Mouse (Mus musculus): ENCODE data around the gene Rnf126. TPM values are rescaled to one million over a fixed set of nuclear protein-coding genes. Genes with fewer than 3 reads are reported as not detected.
A peak's percentile ranks its signal among the peaks of the same experiment; 100 is the strongest.

The Rnf126 gene
- 87.8 and 88.1 TPM in 2 replicates for polyA plus RNA-seq (2015; fragmentation: Nextera tagmentation; extraction: Ambion mirVana)

GRCm38 (mm10) chr10:79766508-79767325 is at the start of gene Rnf126:
Gene Rnf126, minus strand, starts transcription at chr10:79766952.
- H3K4me3 ChIP-seq (replicated peaks): peak within 1 kb of the TSS; percentile 91
- peaks cover 35% of the 10 kb centered on the region for H3K4me1 ChIP-seq
- peak within 1 kb of the TSS; percentile 94 for H3K9ac ChIP-seq
- peak within 1 kb of the TSS; percentile 95 for H3K27ac ChIP-seq
- H3K4me2 ChIP-seq: peak within 1 kb of the TSS; percentile 80
- H3K27me3 ChIP-seq (replicated peaks): no peaks in the 10 kb centered on the region
- under 1% methylated on average over 92 of the region's 101 CpGs for WGBS
- H3K9me3 ChIP-seq: no peaks in the 10 kb centered on the region
- ATAC-seq (ENCODE audit: insufficient read depth, low FRiP score, low read depth): peak; percentile 91
- peaks cover 5% of the 10 kb centered on the region for H3K36me3 ChIP-seq

DNA sequence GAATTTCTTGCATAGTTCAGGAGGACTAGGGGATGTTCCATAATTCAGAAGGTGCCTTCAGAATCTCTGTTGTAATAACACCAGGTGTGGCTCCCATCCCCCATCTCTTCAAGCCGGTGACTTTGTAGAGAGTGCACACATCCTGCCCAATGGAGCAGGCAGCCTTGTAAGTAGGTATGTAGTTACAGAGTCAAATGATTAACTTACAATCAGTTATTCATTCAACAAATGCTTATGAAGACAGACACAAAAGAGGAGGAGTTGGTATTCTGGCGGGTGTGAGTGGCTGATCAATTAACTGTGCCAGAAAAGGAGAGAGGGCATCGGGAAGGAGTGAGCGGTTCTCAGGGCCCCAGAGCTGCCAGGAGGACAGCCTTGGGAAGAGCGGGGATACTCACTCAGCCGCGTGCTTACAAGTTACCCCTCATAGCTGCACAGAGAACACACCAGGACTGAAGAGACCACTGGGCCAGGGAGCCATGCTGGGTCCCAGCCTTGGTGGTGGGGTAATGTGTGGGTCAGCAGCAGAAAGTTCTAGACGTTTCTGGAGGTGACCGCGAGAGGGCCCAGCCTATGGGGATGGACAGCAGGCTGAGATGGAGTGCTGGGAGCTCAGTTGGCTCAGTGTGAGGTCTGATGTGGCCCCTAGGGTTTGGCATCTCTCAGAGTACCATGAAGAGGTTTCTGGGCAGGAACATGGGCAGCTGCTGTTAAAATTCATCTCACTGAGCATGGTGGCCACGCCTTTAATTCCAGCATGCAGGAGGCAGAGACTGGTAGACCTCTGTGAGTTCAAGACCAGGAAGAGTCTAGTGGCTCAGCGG is 49.1 kb upstream of the Rnf126 start:
- peaks cover 15% of the 10 kb centered on the region; the same call in 1 of the 2 replicates for H3K4me1 ChIP-seq
- ATAC-seq (ENCODE audit: insufficient read depth, low FRiP score, low read depth): no peak
- H3K4me3 ChIP-seq (replicated peaks): no peak overlapping the region
- no peak overlapping the region for H3K27ac ChIP-seq
- no peak overlapping the region for H3K9ac ChIP-seq
- 87% methylated on average over 12 of the region's 12 CpGs for WGBS
- peaks cover 13% of the 10 kb centered on the region for H3K36me3 ChIP-seq
- H3K4me2 ChIP-seq: no peak overlapping the region
- no peaks in the 10 kb centered on the region for H3K27me3 ChIP-seq (replicated peaks)
- no peaks in the 10 kb centered on the region for H3K9me3 ChIP-seq

DNA sequence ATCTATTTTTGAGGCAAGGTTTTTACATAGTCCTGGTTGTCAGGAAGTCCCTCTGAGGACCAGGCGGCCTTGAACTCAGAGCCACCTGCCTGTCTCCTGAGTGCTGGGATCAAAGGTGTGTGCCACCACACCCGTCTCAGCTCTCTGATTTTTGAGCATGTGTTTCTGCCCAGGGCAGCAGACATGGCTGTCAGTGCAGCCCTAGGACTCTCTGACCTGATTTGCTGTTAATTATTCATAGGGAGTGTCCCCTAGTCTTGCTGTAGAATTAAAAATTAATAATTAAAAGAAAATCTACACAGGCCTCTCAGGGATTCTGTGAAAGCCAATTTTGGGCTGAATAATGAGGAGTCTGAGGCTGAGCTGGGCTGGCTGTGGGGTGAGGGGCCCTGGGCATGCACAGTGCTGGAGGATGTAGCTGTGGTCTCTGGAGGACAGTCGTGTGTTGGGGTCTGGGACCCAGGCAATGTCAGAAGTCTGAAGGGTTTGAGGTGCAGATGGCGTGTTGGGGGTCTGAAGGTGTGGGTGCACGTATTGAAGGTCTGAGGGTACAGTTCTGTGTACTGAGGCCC is 47.6 kb upstream of the Rnf126 start:
- no peak overlapping the region for H3K9ac ChIP-seq
- no peaks in the 10 kb centered on the region for H3K9me3 ChIP-seq
- H3K27me3 ChIP-seq (replicated peaks): no peaks in the 10 kb centered on the region
- peaks cover 11% of the 10 kb centered on the region for H3K36me3 ChIP-seq
- H3K27ac ChIP-seq: no peak overlapping the region
- ATAC-seq (ENCODE audit: insufficient read depth, low FRiP score, low read depth): no peak
- 76% methylated on average over 5 of the region's 5 CpGs for WGBS
- no peak overlapping the region for H3K4me3 ChIP-seq (replicated peaks)
- 0 out of 2 replicates have a peak, but pooled peaks cover 4% of the 10 kb centered on the region for H3K4me1 ChIP-seq
- no peak overlapping the region for H3K4me2 ChIP-seq

DNA sequence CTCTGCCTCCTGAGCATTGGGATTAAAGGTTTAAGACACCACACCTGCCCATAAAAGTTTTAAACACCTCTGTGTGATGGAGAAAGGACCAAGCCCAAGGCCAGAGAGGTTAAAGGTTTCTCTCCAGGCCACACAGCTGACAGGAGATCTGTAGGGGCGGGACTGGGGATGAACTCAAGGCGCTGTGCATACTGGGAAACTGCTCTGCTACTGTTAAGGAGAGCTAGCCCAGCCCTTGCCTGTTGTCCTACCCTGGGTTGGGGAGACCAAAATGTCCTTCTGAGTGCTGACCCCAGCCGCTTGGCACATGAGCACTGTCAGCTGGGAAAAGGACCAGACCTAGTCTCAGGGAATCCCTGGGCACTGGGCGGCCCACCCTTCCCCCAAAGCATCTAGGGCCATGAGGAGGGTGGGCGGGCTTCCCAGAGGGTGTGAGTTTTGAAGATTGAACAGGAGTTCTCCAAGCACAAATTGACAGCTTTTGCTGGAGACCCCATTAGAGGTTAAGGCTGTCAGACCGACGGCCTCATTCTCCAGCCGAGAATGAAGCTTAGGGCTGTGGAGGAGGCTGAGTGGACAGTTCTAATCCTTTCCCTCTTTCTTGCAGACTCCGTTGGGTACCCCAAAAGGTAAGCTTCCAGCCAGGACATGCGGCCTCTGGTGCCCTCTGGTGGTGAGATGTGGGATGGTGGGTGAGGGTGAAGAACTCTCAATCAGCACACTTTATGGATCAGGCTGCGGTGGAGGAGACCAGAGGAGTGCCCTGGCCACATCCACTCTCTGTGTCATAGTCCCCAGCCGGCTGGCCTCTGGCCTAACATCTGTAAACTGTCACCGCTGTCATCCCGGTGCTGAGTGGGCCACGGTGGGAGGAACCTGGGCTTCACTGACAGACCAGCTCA is 45.2 kb upstream of the Rnf126 start:
- peak; percentile 44; the same call in 1 of the 2 replicates for ATAC-seq (ENCODE audit: insufficient read depth, low FRiP score, low read depth)
- H3K4me1 ChIP-seq: 0 out of 2 replicates have a peak, but pooled peaks cover 4% of the 10 kb centered on the region
- 30% methylated on average over 15 of the region's 15 CpGs for WGBS
- no peaks in the 10 kb centered on the region for H3K27me3 ChIP-seq (replicated peaks)
- no peak overlapping the region for H3K4me3 ChIP-seq (replicated peaks)
- no peaks in the 10 kb centered on the region for H3K9me3 ChIP-seq
- no peak overlapping the region for H3K4me2 ChIP-seq
- H3K27ac ChIP-seq: no peak overlapping the region
- H3K36me3 ChIP-seq: peaks cover 7% of the 10 kb centered on the region
- H3K9ac ChIP-seq: no peak overlapping the region

DNA sequence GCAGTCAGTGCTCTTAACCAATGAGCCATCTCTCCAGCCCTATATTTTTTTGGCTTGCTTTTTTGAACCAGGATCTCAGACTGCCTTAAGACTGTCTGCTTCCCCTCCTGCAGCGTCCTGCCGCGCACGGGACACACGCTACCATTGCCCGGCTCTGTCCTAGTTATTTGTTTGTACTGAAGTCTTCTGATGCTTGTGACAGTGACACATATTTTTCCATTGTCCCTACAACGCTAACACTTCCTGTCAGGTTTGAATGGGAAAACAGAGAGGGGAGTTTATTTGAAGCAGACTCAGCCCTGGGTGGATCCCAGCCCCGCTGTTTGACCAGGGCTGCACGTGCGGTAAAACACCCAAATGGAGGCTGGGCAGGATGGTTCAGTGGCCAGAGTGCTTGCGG is 42.0 kb upstream of the Rnf126 start:
- ATAC-seq (ENCODE audit: insufficient read depth, low FRiP score, low read depth): no peak
- H3K4me1 ChIP-seq: peaks cover 11% of the 10 kb centered on the region; the same call in 1 of the 2 replicates
- no peak overlapping the region for H3K4me3 ChIP-seq (replicated peaks)
- no peak overlapping the region for H3K4me2 ChIP-seq
- WGBS: 88% methylated on average over 11 of the region's 11 CpGs
- no peaks in the 10 kb centered on the region for H3K9me3 ChIP-seq
- no peak overlapping the region for H3K9ac ChIP-seq
- H3K27ac ChIP-seq: no peak overlapping the region
- H3K27me3 ChIP-seq (replicated peaks): no peaks in the 10 kb centered on the region
- peaks cover 7% of the 10 kb centered on the region for H3K36me3 ChIP-seq

GRCm38 (mm10) chr10:79807826-79808225 is 41.1 kb upstream of the Rnf126 start:
- H3K4me3 ChIP-seq (replicated peaks): no peak overlapping the region
- ATAC-seq (ENCODE audit: insufficient read depth, low FRiP score, low read depth): no peak
- 72% methylated on average over 11 of the region's 11 CpGs for WGBS
- H3K27ac ChIP-seq: 0 out of 2 replicates have a peak overlapping the region, but pooled peaks have one; percentile 33
- peaks cover 7% of the 10 kb centered on the region for H3K36me3 ChIP-seq
- H3K4me2 ChIP-seq: no peak overlapping the region
- no peaks in the 10 kb centered on the region for H3K27me3 ChIP-seq (replicated peaks)
- H3K9me3 ChIP-seq: no peaks in the 10 kb centered on the region
- H3K4me1 ChIP-seq: peaks cover 19% of the 10 kb centered on the region
- no peak overlapping the region for H3K9ac ChIP-seq

GRCm38 (mm10) chr10:79806972-79807371 is 40.2 kb upstream of the Rnf126 start:
- WGBS: 77% methylated on average over 10 of the region's 10 CpGs
- Histone ChIP-seq H3K27ac (no peak overlapping the region), H3K4me3 (replicated peaks) (no peak overlapping the region), H3K4me1 (peaks cover 28% of the 10 kb centered on the region), H3K9me3 (no peaks in the 10 kb centered on the region), H3K27me3 (replicated peaks) (no peaks in the 10 kb centered on the region), H3K36me3 (peaks cover 7% of the 10 kb centered on the region), H3K9ac (no peak overlapping the region), H3K4me2 (no peak overlapping the region)
- peak; percentile 47; the same call in 1 of the 2 replicates for ATAC-seq (ENCODE audit: insufficient read depth, low FRiP score, low read depth)

DNA sequence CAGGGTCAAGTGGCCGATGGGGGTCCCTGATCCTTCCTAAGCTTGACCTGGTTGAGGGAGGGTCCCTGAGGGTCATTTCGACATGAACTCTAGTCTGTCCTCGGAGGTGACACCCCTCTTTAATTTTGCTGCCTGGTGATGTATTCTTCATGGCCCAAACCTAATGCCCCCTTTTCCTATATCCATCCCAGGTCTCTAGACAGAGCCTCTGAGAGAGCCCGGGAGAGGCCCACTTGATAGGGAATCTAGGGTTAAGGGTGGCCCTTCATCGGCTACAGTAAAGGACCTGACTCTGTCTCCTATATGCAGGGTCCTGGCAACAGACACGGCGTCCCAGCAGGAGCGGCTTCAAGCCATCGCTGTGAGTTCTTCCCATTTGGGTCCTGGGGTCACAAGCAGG is 39.6 kb upstream of the Rnf126 start:
- ATAC-seq (ENCODE audit: insufficient read depth, low FRiP score, low read depth): no peak
- no peak overlapping the region for H3K4me2 ChIP-seq
- peaks cover 29% of the 10 kb centered on the region for H3K4me1 ChIP-seq
- H3K4me3 ChIP-seq (replicated peaks): no peak overlapping the region
- H3K27ac ChIP-seq: no peak overlapping the region
- no peak overlapping the region for H3K9ac ChIP-seq
- WGBS: 84% methylated on average over 9 of the region's 9 CpGs
- no peaks in the 10 kb centered on the region for H3K9me3 ChIP-seq
- H3K27me3 ChIP-seq (replicated peaks): no peaks in the 10 kb centered on the region
- peaks cover 7% of the 10 kb centered on the region for H3K36me3 ChIP-seq

GRCm38 (mm10) chr10:79805636-79806035 is 38.9 kb upstream of the Rnf126 start:
- Histone ChIP-seq H3K27ac (no peak overlapping the region), H3K36me3 (peaks cover 4% of the 10 kb centered on the region), H3K4me3 (replicated peaks) (no peak overlapping the region), H3K27me3 (replicated peaks) (no peaks in the 10 kb centered on the region), H3K9me3 (no peaks in the 10 kb centered on the region), H3K9ac (no peak overlapping the region), H3K4me1 (peaks cover 29% of the 10 kb centered on the region), H3K4me2 (no peak overlapping the region)
- no peak for ATAC-seq (ENCODE audit: insufficient read depth, low FRiP score, low read depth)
- WGBS: 44% methylated on average over 11 of the region's 11 CpGs

DNA sequence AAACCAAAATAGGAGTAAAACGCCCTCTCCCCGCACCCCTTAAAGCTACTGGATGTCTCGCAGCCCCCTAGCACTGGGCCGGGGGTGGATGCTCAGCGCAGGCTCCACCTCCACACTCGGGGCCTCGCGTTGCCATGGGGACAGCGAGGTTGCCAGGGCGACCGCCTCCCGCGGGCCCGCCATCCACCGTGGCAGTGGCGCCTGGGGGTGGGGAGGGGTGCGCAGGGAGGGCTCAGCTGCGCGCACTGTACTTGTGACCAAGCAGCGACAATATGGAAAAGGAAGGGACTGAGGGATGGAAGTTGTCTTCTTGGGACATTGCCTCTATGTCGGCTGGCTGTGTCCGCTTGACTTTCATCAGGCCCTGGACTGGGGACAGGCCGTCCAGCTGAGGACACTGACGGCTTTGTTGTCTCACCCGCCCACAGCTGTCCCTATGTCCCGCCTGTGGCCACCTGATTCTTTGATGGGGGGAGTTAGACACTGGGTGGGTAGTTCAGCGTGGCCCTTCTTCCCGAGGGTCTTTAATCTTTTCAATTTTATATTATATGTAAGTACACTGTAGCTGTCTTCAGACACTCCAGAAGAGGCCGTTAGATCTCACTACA is 37.1 kb upstream of the Rnf126 start:
- Histone ChIP-seq H3K27me3 (replicated peaks) (no peaks in the 10 kb centered on the region), H3K27ac (0 out of 2 replicates have a peak overlapping the region, but pooled peaks have one; percentile 36), H3K4me2 (peak overlapping the region; percentile 26; the same call in 1 of the 2 replicates), H3K4me1 (peaks cover 29% of the 10 kb centered on the region), H3K36me3 (no peaks in the 10 kb centered on the region), H3K9me3 (no peaks in the 10 kb centered on the region), H3K4me3 (replicated peaks) (no peak overlapping the region), H3K9ac (no peak overlapping the region)
- 23% methylated on average over 29 of the region's 29 CpGs for WGBS
- peak; percentile 28; the same call in 1 of the 2 replicates for ATAC-seq (ENCODE audit: insufficient read depth, low FRiP score, low read depth)

Data from stomach, embryonic 15.5 days (tissue).